Mouse (Mus musculus): ENCODE results near the gene Ifnl3. TPM values are rescaled to one million over a fixed set of nuclear protein-coding genes. Genes with fewer than 3 reads are reported as not detected.

The Ifnl3 gene
- total and polyA plus RNA-seq, 3 experiments = not detected

GRCm38 (mm10) chr7:28477363-28477762, 45.3 kb upstream of the Ifnl3 start (continued):
- TF ChIP-seq CHD1 (IDR thresholded peaks at IDR 0.05; ENCODE audit: low read depth, low read length) = no peak

DNA sequence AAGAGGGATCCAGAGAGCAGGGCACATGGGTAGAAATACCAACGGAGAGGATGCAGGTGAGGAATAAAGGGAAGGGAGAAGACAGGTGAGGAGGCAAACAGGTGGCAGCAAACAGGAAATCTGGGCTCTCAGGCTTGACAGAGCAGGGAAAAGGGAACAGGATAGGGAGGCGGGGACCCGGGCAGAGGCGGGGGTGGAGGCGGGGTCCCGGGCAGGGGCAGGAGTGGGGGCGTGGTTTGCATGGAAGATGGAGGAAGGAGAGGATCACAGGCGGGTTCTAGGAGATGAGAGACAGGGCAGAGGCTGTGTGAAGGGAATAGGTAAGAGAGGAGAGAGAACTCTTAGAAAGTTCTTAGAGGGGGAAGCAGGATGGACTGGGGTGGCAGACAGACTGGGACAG, 43.8 kb upstream of the Ifnl3 start:
- H3K4me3 ChIP-seq (ENCODE audit: control insufficient read depth in 1 of 2, insufficient read depth in 1 of 2, low read depth in 2 of 2, low read length in 2 of 2) = no peak overlapping the region
- no peaks in the 10 kb centered on the region for H3K36me3 ChIP-seq (ENCODE audit: control insufficient read depth in 1 of 2, insufficient read depth in 2 of 2, low read length in 2 of 2)
- no peaks in the 10 kb centered on the region for H3K79me2 ChIP-seq (ENCODE audit: control insufficient read depth, insufficient read depth, low read length, poor library complexity)
- no peak for TF ChIP-seq POLR2AphosphoS5 (IDR thresholded peaks at IDR 0.05; ENCODE audit: borderline replicate concordance, low read depth, low read length)
- TF ChIP-seq CHD1 (IDR thresholded peaks at IDR 0.05; ENCODE audit: low read depth, low read length) = no peak
- TF ChIP-seq POLR2AphosphoS2 (IDR thresholded peaks at IDR 0.05; ENCODE audit: low read length) = no peak
- TF ChIP-seq MEF2A (IDR thresholded peaks at IDR 0.05; ENCODE audit: extremely low read depth, insufficient replicate concordance, low read depth, low read length, poor library complexity, severe bottlenecking) = no peak
- no peak for TF ChIP-seq CHD2 (IDR thresholded peaks at IDR 0.05; ENCODE audit: low read length)
- TF ChIP-seq JUND (IDR thresholded peaks at IDR 0.05; ENCODE audit: low read depth, low read length) = no peak
- no peak for TF ChIP-seq TAL1 (IDR thresholded peaks at IDR 0.05; ENCODE audit: low read length)
- TF ChIP-seq KAT2A (conservative IDR thresholded peaks at IDR 0.05; ENCODE audit: low read depth, low read length) = no peak
- no peak for TF ChIP-seq MYB (IDR thresholded peaks at IDR 0.05; ENCODE audit: low read depth, low read length)
- TF ChIP-seq TBP (IDR thresholded peaks at IDR 0.05; ENCODE audit: low read depth, low read length) = no peak
- no peak for TF ChIP-seq MYC (IDR thresholded peaks at IDR 0.05; ENCODE audit: low read depth, low read length)
- no peak for TF ChIP-seq BHLHE40 (IDR thresholded peaks at IDR 0.05; ENCODE audit: borderline replicate concordance, low read depth, low read length)
- TF ChIP-seq MAX (IDR thresholded peaks at IDR 0.05; ENCODE audit: low read length) = no peak
- TF ChIP-seq HCFC1 (IDR thresholded peaks at IDR 0.05; ENCODE audit: low read depth, low read length) = no peak
- TF ChIP-seq MXI1 (IDR thresholded peaks at IDR 0.05; ENCODE audit: low read depth, low read length) = no peak
- TF ChIP-seq SIN3A (IDR thresholded peaks at IDR 0.05; ENCODE audit: low read length) = no peak
- no peaks in the 10 kb centered on the region for H3K9me3 ChIP-seq (replicated peaks; ENCODE audit: insufficient read depth, low read length)
- no peaks in the 10 kb centered on the region for H3K4me1 ChIP-seq (ENCODE audit: control insufficient read depth in 1 of 2, insufficient read depth in 2 of 2, low read length in 2 of 2)
- peak; percentile 20 for DNase-seq (ENCODE audit: low read depth, low spot score)
- no peaks in the 10 kb centered on the region for H3K27me3 ChIP-seq (ENCODE audit: control insufficient read depth in 1 of 2, insufficient read depth in 2 of 2, low read length in 2 of 2)
- H3K27ac ChIP-seq (ENCODE audit: control insufficient read depth, low read depth, low read length) = no peak overlapping the region
- H3K9ac ChIP-seq (ENCODE audit: control insufficient read depth, low read depth, low read length, poor library complexity, severe bottlenecking) = no peak overlapping the region

DNA sequence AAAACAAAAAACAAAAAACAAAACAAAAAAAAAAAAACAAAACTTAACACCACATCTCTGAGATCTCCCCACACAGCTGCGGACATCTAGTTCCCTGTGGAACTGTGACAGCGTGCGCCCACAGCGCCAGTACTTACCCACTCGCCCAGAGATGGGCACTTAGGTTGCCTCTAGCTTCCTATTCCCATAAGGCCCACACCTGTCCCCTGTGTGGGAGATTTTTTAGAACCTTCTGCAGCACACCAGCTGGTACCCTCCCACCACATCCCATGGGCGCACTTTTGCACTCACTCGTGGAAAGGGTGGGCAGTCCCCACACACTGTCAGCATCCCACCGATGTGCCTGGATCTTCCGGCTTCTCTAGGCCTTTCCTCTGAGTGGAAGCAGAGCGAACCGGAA, 39.8 kb upstream of the Ifnl3 start:
- Histone ChIP-seq H3K27ac (ENCODE audit: control insufficient read depth, low read depth, low read length) (no peak overlapping the region), H3K79me2 (ENCODE audit: control insufficient read depth, insufficient read depth, low read length, poor library complexity) (no peaks in the 10 kb centered on the region), H3K4me3 (ENCODE audit: control insufficient read depth in 1 of 2, insufficient read depth in 1 of 2, low read depth in 2 of 2, low read length in 2 of 2) (no peak overlapping the region), H3K4me1 (ENCODE audit: control insufficient read depth in 1 of 2, insufficient read depth in 2 of 2, low read length in 2 of 2) (no peaks in the 10 kb centered on the region), H3K9ac (ENCODE audit: control insufficient read depth, low read depth, low read length, poor library complexity, severe bottlenecking) (no peak overlapping the region), H3K27me3 (ENCODE audit: control insufficient read depth in 1 of 2, insufficient read depth in 2 of 2, low read length in 2 of 2) (0 out of 4 replicates have a peak, but pooled peaks cover 0 to under 1% of the 10 kb centered on the region in 2 experiments), H3K36me3 (ENCODE audit: control insufficient read depth in 1 of 2, insufficient read depth in 2 of 2, low read length in 2 of 2) (no peaks in the 10 kb centered on the region), H3K9me3 (replicated peaks; ENCODE audit: insufficient read depth, low read length) (no peaks in the 10 kb centered on the region)
- TF ChIP-seq NELFE (IDR thresholded peaks at IDR 0.05; ENCODE audit: low read depth, low read length) (no peak), GABPA (IDR thresholded peaks at IDR 0.05; ENCODE audit: low read depth, low read length) (no peak), UBTF (IDR thresholded peaks at IDR 0.05; ENCODE audit: borderline replicate concordance, insufficient read depth, low read depth, low read length) (no peak), MYB (IDR thresholded peaks at IDR 0.05; ENCODE audit: low read depth, low read length) (no peak), CHD1 (IDR thresholded peaks at IDR 0.05; ENCODE audit: low read depth, low read length) (no peak), MEF2A (IDR thresholded peaks at IDR 0.05; ENCODE audit: extremely low read depth, insufficient replicate concordance, low read depth, low read length, poor library complexity, severe bottlenecking) (no peak)
- DNase-seq (ENCODE audit: low read depth, low spot score) = no peak

All from MEL (cell line).